Mouse (Mus musculus): ENCODE data around the gene Malrd1. TPM values are rescaled to one million over a fixed set of nuclear protein-coding genes. Genes with fewer than 3 reads are reported as not detected.

The Malrd1 gene
- polyA plus RNA-seq, 1 experiment from 2014 or later: not detected

GRCm38 (mm10) chr2:15656388-15656787 is 130.1 kb downstream of the Malrd1 start:
- ATAC-seq (no peak), DNase-seq (no peak)
- Histone ChIP-seq H3K9ac (replicated peaks) (no peak overlapping the region), H3K9me3 (ENCODE audit: low read length) (no peaks in the 10 kb centered on the region), H3K36me3 (replicated peaks; ENCODE audit: insufficient read depth, low read length) (no peaks in the 10 kb centered on the region), H3K4me2 (ENCODE audit: low read depth, low read length) (no peak overlapping the region), H3K27ac (ENCODE audit: low read depth) (no peak overlapping the region), H3K4me3 (ENCODE audit: low read depth, low read length) (no peak overlapping the region), H3K4me1 (ENCODE audit: insufficient read depth) (no peaks in the 10 kb centered on the region), H3K27me3 (ENCODE audit: insufficient read depth, low read length) (no peaks in the 10 kb centered on the region)
- 81% methylated on average over 1 of the region's 1 CpGs for WGBS (ENCODE audit: insufficient replicate concordance)
- TF ChIP-seq CTCF (IDR thresholded peaks at IDR 0.05; ENCODE audit: low read depth): no peak
- no peak for TF ChIP-seq EP300 (IDR thresholded peaks at IDR 0.05; ENCODE audit: low read depth)

GRCm38 (mm10) chr2:15702977-15703376 is 176.7 kb downstream of the Malrd1 start:
- DNase-seq (no peak), ATAC-seq (no peak)
- H3K27me3 ChIP-seq (ENCODE audit: insufficient read depth, low read length): no peaks in the 10 kb centered on the region
- TF ChIP-seq CTCF (IDR thresholded peaks at IDR 0.05; ENCODE audit: low read depth) (no peak), EP300 (IDR thresholded peaks at IDR 0.05; ENCODE audit: low read depth) (no peak)
- no peaks in the 10 kb centered on the region for H3K9me3 ChIP-seq (ENCODE audit: low read length)
- no peak overlapping the region for H3K4me2 ChIP-seq (ENCODE audit: low read depth, low read length)
- no peak overlapping the region for H3K27ac ChIP-seq (ENCODE audit: low read depth)
- 77% methylated on average over 3 of the region's 3 CpGs for WGBS (ENCODE audit: insufficient replicate concordance)
- no peak overlapping the region for H3K9ac ChIP-seq (replicated peaks)
- no peaks in the 10 kb centered on the region for H3K36me3 ChIP-seq (replicated peaks; ENCODE audit: insufficient read depth, low read length)
- H3K4me3 ChIP-seq (ENCODE audit: low read depth, low read length): no peak overlapping the region
- H3K4me1 ChIP-seq (ENCODE audit: insufficient read depth): no peaks in the 10 kb centered on the region

- Histone ChIP-seq H3K4me1 (ENCODE audit: insufficient read depth) (no peaks in the 10 kb centered on the region), H3K27ac (ENCODE audit: low read depth) (no peak overlapping the region), H3K36me3 (replicated peaks; ENCODE audit: insufficient read depth, low read length) (no peaks in the 10 kb centered on the region), H3K4me3 (ENCODE audit: low read depth, low read length) (no peak overlapping the region), H3K4me2 (ENCODE audit: low read depth, low read length) (no peak overlapping the region), H3K9ac (replicated peaks) (no peak overlapping the region), H3K9me3 (ENCODE audit: low read length) (no peaks in the 10 kb centered on the region), H3K27me3 (ENCODE audit: insufficient read depth, low read length) (no peaks in the 10 kb centered on the region)
- 83% methylated on average over 1 of the region's 1 CpGs for WGBS (ENCODE audit: insufficient replicate concordance)
- TF ChIP-seq CTCF (IDR thresholded peaks at IDR 0.05; ENCODE audit: low read depth): no peak
- no peak for TF ChIP-seq EP300 (IDR thresholded peaks at IDR 0.05; ENCODE audit: low read depth)
- DNase-seq (no peak), ATAC-seq (no peak)
Observed at GRCm38 (mm10) chr2:15740945-15741344, 214.7 kb downstream of the Malrd1 start.

- Histone ChIP-seq H3K27me3 (ENCODE audit: insufficient read depth, low read length) (no peaks in the 10 kb centered on the region), H3K27ac (ENCODE audit: low read depth) (no peak overlapping the region), H3K4me1 (ENCODE audit: insufficient read depth) (no peaks in the 10 kb centered on the region), H3K36me3 (replicated peaks; ENCODE audit: insufficient read depth, low read length) (no peaks in the 10 kb centered on the region), H3K9ac (replicated peaks) (no peak overlapping the region), H3K9me3 (ENCODE audit: low read length) (no peaks in the 10 kb centered on the region), H3K4me2 (ENCODE audit: low read depth, low read length) (no peak overlapping the region), H3K4me3 (ENCODE audit: low read depth, low read length) (no peak overlapping the region)
- no peak for DNase-seq
- no peak for TF ChIP-seq EP300 (IDR thresholded peaks at IDR 0.05; ENCODE audit: low read depth)
- TF ChIP-seq CTCF (IDR thresholded peaks at IDR 0.05; ENCODE audit: low read depth): no peak
- ATAC-seq: no peak
- WGBS (ENCODE audit: insufficient replicate concordance): 44% methylated on average over 4 of the region's 4 CpGs
Observed at GRCm38 (mm10) chr2:15744979-15745688, 218.9 kb downstream of the Malrd1 start.

GRCm38 (mm10) chr2:15784818-15785217 is 258.5 kb downstream of the Malrd1 start:
- no peak overlapping the region for H3K4me2 ChIP-seq (ENCODE audit: low read depth, low read length)
- no peaks in the 10 kb centered on the region for H3K36me3 ChIP-seq (replicated peaks; ENCODE audit: insufficient read depth, low read length)
- H3K4me3 ChIP-seq (ENCODE audit: low read depth, low read length): no peak overlapping the region
- no peaks in the 10 kb centered on the region for H3K9me3 ChIP-seq (ENCODE audit: low read length)
- 73% methylated on average over 2 of the region's 2 CpGs for WGBS (ENCODE audit: insufficient replicate concordance)
- no peak overlapping the region for H3K9ac ChIP-seq (replicated peaks)
- DNase-seq: no peak
- no peak overlapping the region for H3K27ac ChIP-seq (ENCODE audit: low read depth)
- H3K27me3 ChIP-seq (ENCODE audit: insufficient read depth, low read length): no peaks in the 10 kb centered on the region
- H3K4me1 ChIP-seq (ENCODE audit: insufficient read depth): no peaks in the 10 kb centered on the region
- no peak for ATAC-seq
- TF ChIP-seq CTCF (IDR thresholded peaks at IDR 0.05; ENCODE audit: low read depth) (no peak), EP300 (IDR thresholded peaks at IDR 0.05; ENCODE audit: low read depth) (no peak)

- no peaks in the 10 kb centered on the region for H3K4me1 ChIP-seq (ENCODE audit: insufficient read depth)
- no peak overlapping the region for H3K4me3 ChIP-seq (ENCODE audit: low read depth, low read length)
- ATAC-seq: no peak
- TF ChIP-seq EP300 (IDR thresholded peaks at IDR 0.05; ENCODE audit: low read depth) (no peak), CTCF (IDR thresholded peaks at IDR 0.05; ENCODE audit: low read depth) (no peak)
- 41% methylated on average over 1 of the region's 1 CpGs for WGBS (ENCODE audit: insufficient replicate concordance)
- H3K9me3 ChIP-seq (ENCODE audit: low read length): no peaks in the 10 kb centered on the region
- H3K27me3 ChIP-seq (ENCODE audit: insufficient read depth, low read length): no peaks in the 10 kb centered on the region
- H3K27ac ChIP-seq (ENCODE audit: low read depth): no peak overlapping the region
- H3K4me2 ChIP-seq (ENCODE audit: low read depth, low read length): no peak overlapping the region
- H3K36me3 ChIP-seq (replicated peaks; ENCODE audit: insufficient read depth, low read length): no peaks in the 10 kb centered on the region
- DNase-seq: no peak
- no peak overlapping the region for H3K9ac ChIP-seq (replicated peaks)
Observed at GRCm38 (mm10) chr2:15815724-15816123, 289.4 kb downstream of the Malrd1 start.

Data from liver, postnatal 0 days (tissue).